Mouse (Mus musculus) frontal cortex, adult (tissue): ENCODE measurements around the gene Dpm3.

Source experiments
- ATAC-seq: cut with Nextera tagmentation; 2 replicates; pipeline ENCODE4 v1.9.2; 2017; ENCODE audit warnings: mild to moderate bottlenecking, moderate library complexity, mixed read lengths; ENCODE audit not compliant: low TSS enrichment

Gene Dpm3

DNA sequence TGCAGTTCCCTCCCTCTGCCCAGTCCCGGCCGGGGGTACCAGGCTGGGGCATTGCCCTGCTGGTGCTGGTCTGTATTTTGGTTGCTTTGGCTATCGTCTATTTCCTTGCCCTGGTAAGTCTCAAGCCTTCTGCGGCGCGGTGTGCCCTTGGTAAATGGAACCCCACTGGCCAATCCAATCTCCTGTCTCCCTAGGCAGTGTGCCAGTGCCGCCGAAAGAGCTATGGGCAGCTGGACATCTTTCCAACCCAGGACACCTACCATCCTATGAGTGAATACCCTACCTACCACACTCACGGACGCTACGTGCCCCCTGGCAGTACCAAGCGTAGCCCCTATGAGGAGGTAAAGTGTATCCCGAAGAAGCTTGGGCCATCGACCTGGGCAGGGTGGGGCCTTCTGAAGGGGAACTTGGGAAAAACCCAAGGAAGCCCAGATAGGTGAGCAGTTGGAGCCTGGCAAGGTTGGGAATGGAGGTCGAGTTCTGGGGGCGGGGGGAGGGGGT, 27.3 kb upstream of the Dpm3 start:
- ATAC-seq = no peak

DNA sequence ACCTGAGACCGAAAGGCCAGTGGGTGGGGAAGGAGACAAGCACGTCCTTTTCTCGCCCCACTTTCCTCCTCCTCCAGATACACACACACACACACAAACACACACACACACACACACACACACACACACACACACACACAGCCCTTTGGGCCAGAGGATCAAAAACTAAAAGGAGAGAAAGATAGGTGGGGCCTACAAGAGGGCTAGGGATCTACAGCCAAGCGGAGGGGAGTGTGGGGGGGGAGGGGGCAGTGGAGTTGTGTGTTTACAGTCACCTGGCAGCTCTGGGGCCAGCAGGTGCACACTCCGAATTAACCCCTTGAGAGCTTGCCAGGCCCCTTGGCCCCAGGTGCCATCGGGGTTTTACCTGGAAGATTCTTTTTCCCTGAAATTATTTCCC, 26.5 kb upstream of the Dpm3 start:
- ATAC-seq = no peak

DNA sequence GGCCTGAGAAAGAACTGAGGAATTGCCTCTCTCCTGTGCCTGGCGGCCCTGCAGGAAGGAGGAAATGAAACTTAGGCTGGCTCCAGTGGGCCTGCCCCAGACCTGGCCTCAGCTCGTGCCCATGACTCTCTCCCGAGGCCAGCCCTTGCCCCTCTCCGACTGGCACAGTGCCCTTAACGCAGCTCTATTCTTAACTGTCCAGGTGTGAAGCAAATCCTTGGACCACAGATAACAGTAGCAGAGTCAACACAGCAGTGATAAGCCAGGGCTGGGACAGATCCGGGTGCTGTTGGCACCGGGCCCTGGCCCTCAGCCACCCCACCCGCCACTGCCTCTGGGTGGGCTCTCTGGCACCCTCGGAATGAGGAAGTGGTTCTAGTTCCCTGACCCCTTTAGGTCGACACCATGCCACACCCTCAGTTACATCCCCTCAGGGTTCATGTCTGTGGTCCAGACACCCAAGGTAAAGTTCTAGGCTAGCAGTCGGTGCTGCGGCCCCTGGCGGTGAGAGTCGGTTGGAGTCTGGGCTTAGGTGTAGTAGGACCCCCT, 25.5 kb upstream of the Dpm3 start:
- no peak for ATAC-seq

DNA sequence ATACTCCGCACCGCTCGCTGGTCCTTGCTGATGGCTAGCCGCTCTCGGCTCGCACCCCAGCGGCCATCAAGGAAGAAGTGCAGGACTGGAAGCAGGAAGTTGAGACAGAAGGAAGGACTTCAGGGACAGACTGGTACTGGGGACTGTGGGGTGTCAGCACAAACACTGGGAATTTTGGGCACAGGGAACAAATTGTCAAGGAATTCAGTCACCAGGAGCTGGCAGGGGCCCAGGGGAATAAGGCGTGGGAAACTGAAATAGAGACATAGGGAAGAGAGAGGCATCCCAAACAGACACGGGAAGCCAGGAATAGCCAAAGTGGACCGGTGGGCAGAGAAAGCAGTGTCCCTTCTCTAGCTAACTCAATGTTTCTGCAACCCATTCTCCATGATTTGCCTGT, 22.6 kb upstream of the Dpm3 start:
- peak; percentile 33; the same call in 1 of the 2 replicates for ATAC-seq

DNA sequence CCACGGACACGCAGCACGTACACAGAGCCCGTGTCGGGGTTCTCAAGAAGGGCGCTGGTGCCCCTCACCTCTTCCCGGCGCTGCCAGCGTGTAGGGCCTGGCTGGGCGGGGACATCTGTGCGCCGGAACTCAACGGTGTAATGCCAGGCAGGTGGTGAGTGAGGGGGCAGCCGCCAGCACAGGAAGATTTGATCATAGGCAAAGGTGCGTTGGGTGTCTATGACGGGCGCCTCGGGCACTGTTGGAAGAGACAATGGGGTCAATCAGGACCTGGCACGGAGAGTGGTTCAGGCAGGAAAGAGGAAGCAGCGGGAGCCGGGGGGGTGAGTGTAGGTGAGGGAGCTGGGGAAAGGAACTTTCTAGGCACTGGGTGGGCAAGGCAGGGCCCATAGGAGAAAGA, 21.5 kb upstream of the Dpm3 start:
- no peak for ATAC-seq

DNA sequence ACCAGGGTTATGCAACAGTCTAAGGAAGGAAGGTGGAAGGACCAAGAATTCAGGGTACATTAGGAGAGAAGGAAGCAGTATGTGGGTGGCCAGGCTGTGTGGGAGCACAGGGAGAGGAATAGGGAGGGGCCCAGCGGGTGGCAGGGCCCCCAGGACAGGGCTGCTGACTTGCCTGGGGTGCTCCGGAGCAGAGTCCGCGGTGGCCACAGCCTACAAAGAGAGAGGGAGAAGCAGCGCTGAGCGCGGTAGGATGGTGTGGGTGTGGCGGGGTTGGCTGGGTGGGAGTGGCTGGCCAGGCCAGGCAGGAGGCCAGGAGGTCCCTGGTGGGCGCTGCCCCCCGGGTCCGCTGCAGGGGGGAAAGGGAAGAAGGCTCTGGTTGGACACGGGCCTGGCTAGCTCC, 20.7 kb upstream of the Dpm3 start:
- ATAC-seq = no peak

DNA sequence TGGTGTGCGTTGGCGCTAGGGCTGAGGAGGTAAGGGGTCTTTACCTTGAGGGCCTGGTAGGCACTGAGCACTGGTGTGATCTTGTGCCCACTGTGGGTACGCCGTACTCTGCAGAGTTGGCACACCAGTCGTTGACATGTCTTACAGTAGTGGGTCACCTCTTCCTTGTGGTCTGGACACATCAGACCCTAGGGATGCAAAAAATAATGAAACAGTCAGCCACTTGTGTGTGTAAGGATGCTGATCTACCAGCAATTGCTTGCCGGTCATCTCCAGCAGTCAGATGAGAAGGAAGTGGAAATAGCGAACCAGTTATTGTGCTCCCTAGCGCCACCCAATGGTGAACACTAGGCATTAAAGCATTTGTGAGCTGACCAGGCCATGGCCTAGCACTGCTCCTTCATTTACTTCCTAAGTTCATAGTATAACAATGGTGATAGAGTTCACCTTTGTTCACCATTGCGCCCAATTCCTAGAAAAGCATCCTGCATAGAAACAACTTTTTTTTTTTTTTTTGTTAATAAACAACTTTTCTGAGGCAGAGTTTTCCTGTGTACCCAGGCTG, 16.7 kb upstream of the Dpm3 start:
- ATAC-seq = no peak

DNA sequence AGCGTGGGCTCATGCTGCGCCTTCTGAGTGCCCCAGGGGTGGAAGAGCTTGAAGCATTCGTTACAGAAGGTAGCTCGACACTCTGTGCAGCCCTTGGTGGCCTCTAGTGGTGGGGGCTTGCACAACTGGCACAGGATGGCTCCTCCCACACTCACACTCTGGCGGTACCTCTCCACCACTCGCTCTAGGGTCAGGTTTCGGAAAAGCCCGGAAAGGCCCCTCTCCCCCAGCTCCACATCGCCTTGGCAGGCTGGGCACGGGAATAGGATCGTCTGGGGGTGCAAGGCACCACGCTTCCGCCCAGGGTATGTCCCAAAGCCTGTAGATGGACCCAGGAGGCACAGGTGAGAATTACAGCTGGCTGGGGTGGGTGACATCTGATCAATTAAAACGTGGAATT, 15.5 kb upstream of the Dpm3 start:
- no peak for ATAC-seq

DNA sequence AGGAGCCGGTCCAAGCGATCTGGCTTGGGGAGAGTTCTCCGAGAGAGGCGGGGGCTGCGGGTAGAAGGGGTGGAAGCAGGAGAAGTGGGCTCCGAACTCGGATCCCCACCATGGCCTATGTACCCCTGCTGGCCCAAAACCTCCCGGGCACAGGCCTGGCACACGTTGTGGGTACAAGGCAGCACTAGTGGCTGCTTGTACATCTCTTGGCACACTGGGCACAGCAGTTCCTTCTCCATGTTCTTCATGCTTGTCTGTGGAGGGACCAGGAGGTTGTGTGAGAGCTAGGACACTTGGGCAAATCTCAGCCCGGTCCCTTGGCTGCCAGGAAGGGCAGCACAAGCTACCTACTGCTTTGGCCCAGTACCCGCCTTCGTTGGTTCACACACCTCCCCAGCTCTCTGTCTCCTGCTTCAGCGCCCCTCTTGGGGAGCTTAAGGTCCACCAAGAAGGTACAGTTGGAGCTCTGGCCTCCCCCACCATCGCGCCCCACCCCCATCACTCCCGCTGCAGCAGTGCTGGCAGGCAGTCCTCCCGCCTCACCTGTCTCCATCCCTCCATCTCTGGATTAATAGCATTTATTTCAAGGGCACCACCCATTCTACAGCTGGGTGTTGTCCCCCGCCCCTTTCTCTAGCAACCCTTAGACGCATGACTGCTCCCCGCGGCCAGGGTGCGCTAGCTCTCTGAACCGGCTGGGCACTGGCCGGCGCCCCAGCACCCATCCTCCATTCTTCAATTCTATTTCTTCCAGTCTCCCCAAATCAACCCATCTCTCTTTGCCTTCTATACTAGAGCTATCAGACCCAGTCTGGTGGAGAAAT, 14.8 kb upstream of the Dpm3 start:
- ATAC-seq = 0 out of 2 replicates have a peak, but pooled peaks have one; percentile 3

DNA sequence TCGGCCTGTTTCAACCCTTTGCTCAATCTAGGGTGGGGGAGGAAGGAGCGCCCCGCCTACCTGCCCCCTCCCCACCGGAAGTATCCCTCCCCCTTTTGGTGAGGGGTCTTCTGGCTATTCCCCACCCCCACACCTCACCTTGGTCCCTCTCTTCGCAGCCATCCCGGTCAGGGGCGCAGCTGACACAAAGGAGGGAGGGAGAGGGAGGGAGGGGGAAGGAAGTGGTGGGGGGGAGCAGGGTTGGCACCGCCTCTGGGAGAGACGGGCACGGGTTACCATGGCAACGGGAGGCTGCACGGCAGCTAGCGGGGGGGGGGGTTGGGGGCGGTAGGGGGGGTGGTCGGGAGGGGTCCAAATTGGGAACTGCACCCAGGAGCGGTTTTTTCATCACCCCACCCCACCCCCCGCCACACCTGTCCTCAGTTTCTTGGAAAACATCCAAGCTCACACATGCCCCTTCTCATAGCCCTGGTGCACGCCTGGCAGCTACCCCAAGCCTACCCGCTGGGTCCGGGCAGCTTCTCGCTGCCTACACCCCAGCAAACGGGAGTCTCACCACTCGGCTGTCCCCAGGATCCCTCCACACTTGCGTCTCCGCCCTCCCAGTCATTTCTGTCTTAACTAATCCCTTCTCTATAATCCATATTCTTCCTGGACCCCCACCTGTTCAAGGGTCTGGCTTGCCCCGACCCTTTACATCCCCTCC, 14.0 kb upstream of the Dpm3 start:
- no peak for ATAC-seq

DNA sequence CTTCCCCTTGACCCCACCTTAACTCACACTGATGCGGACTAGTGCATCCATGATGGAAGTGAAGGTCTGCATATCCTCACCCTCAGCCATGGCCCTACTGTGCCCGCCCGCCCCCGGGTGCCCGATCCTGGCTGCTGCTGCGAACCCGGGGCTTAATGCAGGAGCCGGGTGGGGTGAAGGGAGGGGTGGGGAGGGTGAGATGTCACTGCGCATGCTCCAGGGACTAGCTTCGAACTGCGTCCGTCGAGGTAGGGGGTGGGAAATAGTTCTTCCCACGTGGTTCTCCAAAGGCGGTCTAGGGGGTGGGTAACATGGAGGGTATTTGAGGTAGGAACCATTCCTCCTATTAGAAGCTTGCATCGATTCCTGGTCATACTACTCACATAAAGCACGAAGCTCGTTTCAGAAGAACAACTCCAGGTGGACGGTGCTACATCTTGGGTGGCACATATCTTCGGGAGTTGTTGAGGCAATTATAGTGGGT, 13.4 kb upstream of the Dpm3 start, which contains the start of gene Krtcap2:
TSS of gene Krtcap2 (plus strand) at position 279 of the 484 bp plus-strand sequence.
- ATAC-seq = peak; percentile 35

DNA sequence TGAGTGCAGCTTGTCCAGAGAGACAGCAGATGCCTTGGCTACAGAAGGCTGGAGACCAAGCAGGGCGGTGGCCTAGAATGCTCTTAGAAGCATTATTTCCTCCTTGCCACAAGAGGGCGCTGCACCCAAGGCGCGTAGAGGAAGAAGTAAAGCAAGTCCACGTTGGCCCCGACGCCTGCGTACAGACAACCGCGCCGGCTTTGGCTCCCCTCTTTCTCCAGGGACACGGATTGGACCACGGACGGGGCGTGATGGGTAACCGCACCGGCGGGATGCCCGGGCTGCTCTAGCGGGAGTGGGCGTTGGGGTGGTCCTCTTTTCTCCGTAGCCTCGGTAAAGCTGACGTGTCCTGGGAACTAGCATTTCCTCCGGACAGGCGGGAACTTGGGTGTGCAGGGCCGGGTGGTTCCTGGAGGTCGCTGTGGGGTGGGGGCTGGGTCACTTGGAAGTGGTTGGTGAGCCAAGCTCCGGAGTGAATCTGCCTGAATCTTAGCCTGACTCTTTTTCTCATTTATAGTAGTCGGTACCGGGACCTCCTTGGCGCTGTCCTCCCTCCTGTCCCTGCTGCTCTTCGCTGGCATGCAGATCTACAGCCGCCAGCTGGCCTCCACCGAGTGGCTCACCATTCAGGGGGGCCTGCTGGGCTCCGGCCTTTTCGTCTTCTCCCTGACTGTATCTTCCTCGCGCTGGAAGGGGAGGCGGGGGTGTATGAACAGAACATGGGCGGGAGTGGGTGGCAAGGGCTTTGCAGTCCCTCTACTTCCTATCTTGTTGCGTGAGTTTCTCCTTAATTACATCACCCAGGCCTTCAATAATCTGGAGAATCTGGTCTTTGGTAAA, 12.7 kb upstream of the Dpm3 start, which contains the start of gene Trim46:
TSS of gene Trim46 (minus strand) at position 49 of the 840 bp plus-strand sequence.
- peak; percentile 69 for ATAC-seq

DNA sequence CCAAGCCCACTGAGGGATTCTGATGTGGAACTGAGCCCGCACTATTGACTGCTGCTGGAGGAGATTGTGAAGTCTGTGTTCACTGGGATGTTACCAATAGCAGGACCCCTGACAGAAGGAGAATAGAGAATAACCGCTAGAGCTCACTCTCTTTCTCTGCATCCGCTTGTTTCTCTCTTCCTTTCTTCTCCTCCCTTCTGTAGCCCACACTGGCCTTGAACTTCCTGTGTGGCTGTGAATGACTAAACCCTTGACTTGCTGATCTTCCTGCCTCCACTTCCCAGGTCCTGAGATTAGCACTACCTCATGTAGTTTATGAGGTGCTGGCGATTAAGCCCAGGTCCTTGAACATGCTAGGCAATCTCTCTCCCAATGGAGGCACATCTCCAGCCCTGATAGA, 11.7 kb upstream of the Dpm3 start:
- ATAC-seq = no peak

DNA sequence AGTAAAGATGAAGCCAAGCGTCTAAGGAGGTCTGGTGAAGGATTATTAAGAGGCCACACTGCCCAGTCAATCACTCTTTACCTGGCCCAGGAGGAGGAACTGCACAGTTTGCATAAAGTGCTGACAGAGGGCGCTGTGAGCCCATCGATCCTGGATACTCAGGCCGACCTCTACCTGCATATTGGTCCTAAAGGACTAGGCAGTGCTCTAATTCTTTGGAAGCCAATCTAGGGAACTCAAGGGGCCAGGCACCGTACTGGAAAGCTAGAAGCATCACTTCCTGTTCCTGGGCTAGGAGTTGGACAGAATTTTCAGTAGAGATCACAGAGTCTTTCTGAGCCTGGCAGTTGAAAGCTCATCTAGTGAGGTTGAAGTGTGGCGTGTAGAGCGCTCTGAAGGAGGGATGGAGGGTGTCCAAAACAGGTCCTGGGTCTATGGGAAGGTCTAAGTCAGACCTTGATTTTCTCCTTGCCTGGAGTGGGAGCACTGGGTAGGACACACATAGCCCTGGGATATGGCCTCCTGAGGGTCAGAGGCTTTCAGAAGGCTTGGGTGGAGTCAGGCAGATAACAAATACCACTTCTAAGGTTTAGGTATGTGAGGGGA, 8.6 kb upstream of the Dpm3 start:
- no peak for ATAC-seq

DNA sequence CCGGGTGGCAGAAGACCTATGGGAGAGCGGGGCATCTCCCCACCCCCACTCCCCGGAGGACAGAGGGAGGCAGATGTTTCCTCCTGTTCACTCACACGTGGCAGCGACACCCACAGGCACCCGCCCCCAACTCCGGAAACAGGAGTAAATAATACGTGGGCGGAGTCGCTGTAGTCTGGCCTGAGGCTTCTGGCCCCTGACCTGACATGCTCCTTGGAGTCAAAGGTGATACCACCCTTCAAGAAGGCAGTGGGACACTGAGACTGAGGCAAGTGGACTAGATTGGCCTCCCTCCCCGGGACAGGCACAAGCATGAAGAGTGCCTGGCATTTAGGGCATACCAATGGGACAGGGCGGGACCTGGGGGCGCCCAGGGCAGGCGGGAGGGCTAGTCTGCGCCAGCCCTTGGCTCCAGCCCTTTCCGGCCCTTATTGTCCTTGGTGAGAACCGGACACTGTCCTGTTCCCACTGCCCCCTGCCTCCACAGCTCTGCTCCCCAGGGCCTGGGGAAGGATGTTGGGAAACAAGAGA, 7.7 kb upstream of the Dpm3 start:
- ATAC-seq = no peak

DNA sequence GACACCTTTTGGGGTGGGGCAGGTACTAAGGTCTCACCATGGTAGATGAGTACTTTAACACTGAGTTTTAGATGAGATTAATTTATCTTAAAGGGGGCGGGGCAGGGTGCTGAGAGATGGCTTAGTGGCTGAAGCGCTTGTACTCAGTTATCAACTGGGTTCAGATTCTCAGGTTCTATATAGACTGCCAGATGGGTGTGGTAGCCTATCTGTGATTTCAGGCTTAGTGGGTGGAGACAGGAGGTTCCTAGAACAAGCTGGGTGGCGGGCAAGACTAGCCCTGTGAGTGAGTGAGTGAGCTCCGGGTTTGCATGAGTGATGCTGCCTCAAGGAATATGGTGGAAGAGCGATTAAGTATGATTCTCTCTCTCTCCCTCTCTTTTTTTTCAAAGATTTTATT, 4.2 kb upstream of the Dpm3 start:
- no peak for ATAC-seq

DNA sequence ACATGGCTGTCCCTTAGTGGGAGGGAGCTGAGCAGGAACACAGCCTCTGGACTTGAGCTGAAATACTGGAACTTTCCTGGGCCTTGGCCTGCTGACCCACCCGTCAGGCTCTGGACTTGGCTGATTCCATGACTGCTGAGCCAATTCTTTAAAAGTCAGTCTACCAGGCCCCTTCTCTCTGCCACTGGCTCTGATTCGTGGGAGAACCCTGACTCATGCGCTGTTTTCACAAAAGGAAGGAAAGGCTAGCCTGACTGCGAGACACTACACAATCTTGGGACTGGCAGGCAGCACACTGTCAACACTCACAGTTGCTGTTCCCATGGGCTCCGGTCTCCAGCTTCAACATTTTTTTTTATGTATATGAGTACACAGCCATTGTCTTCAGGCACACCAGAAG, 3.0 kb upstream of the Dpm3 start:
- no peak for ATAC-seq

DNA sequence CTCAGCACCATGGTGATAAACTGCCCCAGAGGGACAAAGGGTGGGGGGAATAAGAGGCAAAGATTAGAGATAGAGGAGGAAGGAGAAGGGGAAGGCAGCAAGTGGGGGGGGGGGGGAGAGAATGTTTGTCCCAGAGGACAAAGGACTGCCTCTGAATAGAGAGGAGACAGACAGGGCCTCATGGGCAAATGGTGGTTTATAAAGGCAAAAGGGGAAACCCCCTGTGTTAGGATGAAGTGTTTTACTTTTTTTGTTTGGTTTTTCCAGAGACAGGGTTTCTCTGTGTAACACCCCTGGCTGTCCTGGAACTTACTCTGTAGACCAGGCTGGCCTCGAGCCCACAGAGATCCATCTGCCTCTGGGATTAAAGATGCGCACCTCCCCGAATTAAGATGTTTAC, 1.1 kb downstream of the Dpm3 start:
- ATAC-seq = no peak

DNA sequence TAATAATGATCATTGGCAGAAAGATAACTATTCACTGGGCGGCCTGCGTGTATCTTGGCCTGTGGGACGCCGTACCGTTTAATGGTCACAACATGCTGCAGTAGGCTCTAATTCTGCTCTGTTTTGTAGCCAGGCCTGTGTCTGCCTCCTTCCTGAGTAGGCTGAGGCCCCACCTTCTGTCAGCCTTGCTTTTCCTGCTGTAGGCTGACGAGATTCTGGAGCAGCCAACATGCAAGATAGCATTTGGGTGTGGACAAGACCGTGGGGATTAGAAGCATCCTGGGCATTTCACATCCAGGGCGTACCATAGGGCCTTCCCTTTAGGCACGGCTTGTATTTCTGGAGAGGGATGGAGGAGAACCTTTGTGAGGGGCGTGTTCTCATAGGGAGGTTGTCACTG, 3.3 kb downstream of the Dpm3 start:
- ATAC-seq = peak; percentile 38; the same call in 1 of the 2 replicates

DNA sequence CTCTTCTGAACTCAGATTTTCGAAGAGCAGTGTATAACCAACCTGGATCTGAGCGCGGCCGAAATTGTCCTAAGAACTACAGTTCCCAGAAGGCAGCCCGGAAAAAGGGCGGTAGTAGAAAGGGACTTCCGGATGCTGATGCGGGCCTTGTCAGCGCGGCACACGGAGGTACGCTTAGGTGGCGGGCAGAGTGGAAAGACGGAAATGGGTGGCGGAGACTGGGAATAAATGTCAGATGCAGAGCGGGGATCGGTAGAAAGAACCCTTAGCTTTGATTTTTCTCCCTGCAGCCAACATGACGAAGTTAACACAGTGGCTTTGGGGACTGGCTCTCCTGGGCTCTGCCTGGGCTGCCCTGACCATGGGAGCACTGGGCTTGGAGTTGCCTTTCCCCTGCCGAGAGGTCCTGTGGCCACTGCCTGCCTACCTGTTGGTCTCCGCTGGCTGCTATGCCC, 7.3 kb downstream of the Dpm3 start:
- ATAC-seq = peak; percentile 79
